Mouse (Mus musculus): ENCODE measurements around the gene Cntfr.

DNA sequence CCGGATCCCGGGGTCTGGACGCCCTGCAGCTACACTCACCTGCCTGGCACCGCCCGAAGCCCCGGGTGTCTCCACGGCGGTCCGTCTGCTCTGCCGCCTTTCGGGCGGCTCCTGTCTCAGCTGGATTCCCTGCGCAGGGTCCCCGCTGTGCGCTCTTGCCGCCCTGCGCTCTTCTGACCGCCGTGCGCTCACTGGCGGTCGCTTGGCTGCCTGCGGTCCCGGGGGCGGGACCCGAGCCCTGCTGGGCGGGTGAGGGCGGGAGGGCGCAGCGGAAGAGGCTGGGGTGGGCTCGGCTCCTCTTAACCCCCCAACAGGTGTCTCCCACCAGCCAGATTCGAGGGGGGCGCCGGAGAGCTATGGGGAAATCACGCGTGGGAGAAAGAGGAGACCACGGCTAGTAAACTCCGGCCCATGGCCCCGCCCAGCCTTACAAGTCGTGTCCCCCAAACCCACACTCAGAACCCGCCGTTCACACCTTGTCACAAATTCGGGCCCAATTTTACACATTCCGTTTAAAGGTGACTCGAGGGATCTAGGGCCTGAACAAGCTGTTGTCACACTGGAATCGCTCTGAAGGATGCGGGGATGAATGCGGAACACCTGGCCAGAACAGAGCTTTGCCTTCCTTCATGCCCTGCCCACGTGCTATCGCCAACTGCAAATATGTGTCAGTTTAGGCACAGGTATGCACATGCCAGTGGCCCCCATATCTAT lies 34.3 kb upstream of the Cntfr start, which contains the start of gene Arid3c:
- TF ChIP-seq POLR2A (IDR thresholded peaks at IDR 0.05; ENCODE audit: control insufficient read depth, low read depth, low read length) (no peak), CTCF (IDR thresholded peaks at IDR 0.05; ENCODE audit: control insufficient read depth, insufficient read depth, insufficient replicate concordance, low read depth, low read length) (no peak)
